Mouse (Mus musculus): ENCODE data around the gene Fam129b. TPM values are rescaled to one million over a fixed set of nuclear protein-coding genes. Genes with fewer than 3 reads are reported as not detected.

Gene Fam129b
- total and polyA plus RNA-seq, 3 experiments = 0.26 to 0.55 (median 0.50) TPM

GRCm38 (mm10) chr2:32964659-32965457, 88.9 kb downstream of the Fam129b start:
- peaks cover 34% of the 10 kb centered on the region for H3K79me2 ChIP-seq (replicated peaks; ENCODE audit: control insufficient read depth, extremely low read depth, insufficient read depth, poor library complexity, severe bottlenecking)
- in situ Hi-C loops (cut with MboI; ENCODE audit: low pct_ligation_motif_present, low pct_unique_long_range_greater_than_20kb, low sequenced_read_pairs) (no loop called here), dilution Hi-C loops (cut with MboI; ENCODE audit: extremely low pct_ligation_motif_present, extremely low pct_unique_long_range_greater_than_20kb, low sequenced_read_pairs) (no loop called here)
- H3K4me1 ChIP-seq (ENCODE audit: control insufficient read depth in 1 of 2, insufficient read depth in 2 of 2) = peaks cover 8 to 46% of the 10 kb centered on the region in 2 experiments
- peak overlapping the region; percentile 36; the same call in 1 of the 2 replicates for H3K27ac ChIP-seq (ENCODE audit: insufficient read depth, low read depth)
- no peaks in the 10 kb centered on the region for H3K27me3 ChIP-seq (replicated peaks)
- peak overlapping the region; percentile 9; the same call in 1 of the 2 replicates for H3K9ac ChIP-seq (ENCODE audit: insufficient read depth, low read depth)
- no peaks in the 10 kb centered on the region for H3K9me3 ChIP-seq (replicated peaks; ENCODE audit: low read length)
- H3K4me2 ChIP-seq (ENCODE audit: insufficient read depth, low read depth, poor library complexity, severe bottlenecking) = peak overlapping the region; percentile 78
- H3K4me3 ChIP-seq (replicated peaks in 1 of 3; ENCODE audit: low read depth in 2 of 3, low read length in 2 of 3, poor library complexity in 1 of 3) = peak overlapping the region in 1 of 3 experiments; percentile 93
- H3K36me3 ChIP-seq (replicated peaks in 1 of 2; ENCODE audit: control insufficient read depth in 1 of 2, insufficient read depth in 1 of 2, low read length in 1 of 2) = peaks cover 27 to 45% of the 10 kb centered on the region in 2 experiments
- TF ChIP-seq EP300 (IDR thresholded peaks at IDR 0.05; ENCODE audit: low read length) (0 out of 2 replicates have a peak, but pooled peaks have one; percentile 5), POLR2AphosphoS2 (IDR thresholded peaks at IDR 0.05; ENCODE audit: low read depth, low read length) (peak; percentile 71), ZC3H11A (IDR thresholded peaks at IDR 0.05; ENCODE audit: low read depth, low read length) (no peak), GABPA (IDR thresholded peaks at IDR 0.05; ENCODE audit: insufficient replicate concordance, low read depth, low read length) (no peak), BHLHE40 (IDR thresholded peaks at IDR 0.05; ENCODE audit: low read depth, low read length) (peak; percentile 26; the same call in 1 of the 2 replicates), SIN3A (IDR thresholded peaks at IDR 0.05; ENCODE audit: low read length) (peak; percentile 8; the same call in 1 of the 2 replicates), TBP (conservative IDR thresholded peaks at IDR 0.05; ENCODE audit: low read depth, low read length) (no peak), USF1 (IDR thresholded peaks at IDR 0.05; ENCODE audit: low read depth, low read length) (no peak), SMC3 (IDR thresholded peaks at IDR 0.05; ENCODE audit: low read depth, low read length) (0 out of 2 replicates have a peak, but pooled peaks have one; percentile 1), POLR2A (IDR thresholded peaks at IDR 0.05; ENCODE audit: low read depth, low read length) (peak; percentile 62), MYC (IDR thresholded peaks at IDR 0.05; ENCODE audit: low read depth, low read length) (peak; percentile 36; the same call in 1 of the 2 replicates), NELFE (IDR thresholded peaks at IDR 0.05; ENCODE audit: low read depth, low read length) (0 out of 2 replicates have a peak, but pooled peaks have one; percentile 25), CHD1 (IDR thresholded peaks at IDR 0.05; ENCODE audit: low read depth, low read length) (0 out of 2 replicates have a peak, but pooled peaks have one; percentile 40), ZMIZ1 (IDR thresholded peaks at IDR 0.05; ENCODE audit: low read depth, low read length) (peak; percentile 40), ZNF384 (IDR thresholded peaks at IDR 0.05; ENCODE audit: low read depth, low read length) (peak; percentile 91)
- DNase-seq (ENCODE audit: extremely low read depth) = peak; percentile 54

- TF ChIP-seq IRF4 (IDR thresholded peaks at IDR 0.05; ENCODE audit: low read depth, low read length) (no peak), ZNF384 (IDR thresholded peaks at IDR 0.05; ENCODE audit: low read depth, low read length) (peak; percentile 64; the same call in 1 of the 2 replicates), NRF1 (IDR thresholded peaks at IDR 0.05; ENCODE audit: low read depth, low read length) (no peak), JUN (IDR thresholded peaks at IDR 0.05; ENCODE audit: insufficient read depth, low read depth, low read length) (no peak), POLR2A (IDR thresholded peaks at IDR 0.05; ENCODE audit: low read depth, low read length) (peak; percentile 53), GABPA (IDR thresholded peaks at IDR 0.05; ENCODE audit: insufficient replicate concordance, low read depth, low read length) (no peak), USF2 (conservative IDR thresholded peaks at IDR 0.05; ENCODE audit: low read depth, low read length) (peak; percentile 26), TBP (conservative IDR thresholded peaks at IDR 0.05; ENCODE audit: low read depth, low read length) (0 out of 2 replicates have a peak, but pooled peaks have one; percentile 8), E2F4 (IDR thresholded peaks at IDR 0.05; ENCODE audit: insufficient replicate concordance, low read depth, low read length) (no peak), POLR2AphosphoS2 (IDR thresholded peaks at IDR 0.05; ENCODE audit: low read depth, low read length) (peak; percentile 98), ELF1 (IDR thresholded peaks at IDR 0.05; ENCODE audit: low read depth, low read length) (no peak), BHLHE40 (IDR thresholded peaks at IDR 0.05; ENCODE audit: low read depth, low read length) (peak; percentile 86), CHD2 (IDR thresholded peaks at IDR 0.05; ENCODE audit: low read length) (peak; percentile 78), SIN3A (IDR thresholded peaks at IDR 0.05; ENCODE audit: low read length) (peak; percentile 36; the same call in 1 of the 2 replicates), MXI1 (IDR thresholded peaks at IDR 0.05; ENCODE audit: low read depth, low read length) (peak; percentile 10; the same call in 1 of the 2 replicates), EP300 (IDR thresholded peaks at IDR 0.05; ENCODE audit: low read length) (peak; percentile 39; the same call in 1 of the 2 replicates), ZC3H11A (IDR thresholded peaks at IDR 0.05; ENCODE audit: low read depth, low read length) (no peak), ZMIZ1 (IDR thresholded peaks at IDR 0.05; ENCODE audit: low read depth, low read length) (peak; percentile 95), MAX (IDR thresholded peaks at IDR 0.05; ENCODE audit: low read length) (peak; percentile 67; the same call in 1 of the 2 replicates), CHD1 (IDR thresholded peaks at IDR 0.05; ENCODE audit: low read depth, low read length) (0 out of 2 replicates have a peak, but pooled peaks have one; percentile 13)
- DNase-seq (ENCODE audit: extremely low read depth) = peak; percentile 63
- no peaks in the 10 kb centered on the region for H3K9me3 ChIP-seq (replicated peaks; ENCODE audit: low read length)
- 0 out of 2 replicates have a peak overlapping the region, but pooled peaks have one; percentile 82 for H3K9ac ChIP-seq (ENCODE audit: insufficient read depth, low read depth)
- H3K4me2 ChIP-seq (ENCODE audit: insufficient read depth, low read depth, poor library complexity, severe bottlenecking) = peak overlapping the region; percentile 44
- H3K79me2 ChIP-seq (replicated peaks; ENCODE audit: control insufficient read depth, extremely low read depth, insufficient read depth, poor library complexity, severe bottlenecking) = peaks cover 34% of the 10 kb centered on the region
- dilution Hi-C loops (cut with MboI; ENCODE audit: extremely low pct_ligation_motif_present, extremely low pct_unique_long_range_greater_than_20kb, low sequenced_read_pairs) = no loop called here
- peak overlapping the region in 2 of 3 experiments; percentile 7 to 71 for H3K4me3 ChIP-seq (replicated peaks in 1 of 3; ENCODE audit: low read depth in 2 of 3, low read length in 2 of 3, poor library complexity in 1 of 3)
- H3K27ac ChIP-seq (ENCODE audit: insufficient read depth, low read depth) = no peak overlapping the region; the same call in 1 of the 2 replicates
- peaks cover 4 to 39% of the 10 kb centered on the region in 2 experiments; a peak in 3 of 4 replicates for H3K4me1 ChIP-seq (ENCODE audit: control insufficient read depth in 1 of 2, insufficient read depth in 2 of 2)
- peaks cover 27 to 51% of the 10 kb centered on the region in 2 experiments for H3K36me3 ChIP-seq (replicated peaks in 1 of 2; ENCODE audit: control insufficient read depth in 1 of 2, insufficient read depth in 1 of 2, low read length in 1 of 2)
- in situ Hi-C loops (cut with MboI; ENCODE audit: low pct_ligation_motif_present, low pct_unique_long_range_greater_than_20kb, low sequenced_read_pairs) = no loop called here
- no peaks in the 10 kb centered on the region for H3K27me3 ChIP-seq (replicated peaks)
Measured at GRCm38 (mm10) chr2:32965511-32966183, 89.7 kb downstream of the Fam129b start.
